Mouse (Mus musculus): ENCODE measurements around the gene Cfl1. TPM values are rescaled to one million over a fixed set of nuclear protein-coding genes. Genes with fewer than 3 reads are reported as not detected.

Cfl1 gene
- polyA plus RNA-seq (2012; rRNA removed), result 350 and 446 TPM in 2 replicates

DNA sequence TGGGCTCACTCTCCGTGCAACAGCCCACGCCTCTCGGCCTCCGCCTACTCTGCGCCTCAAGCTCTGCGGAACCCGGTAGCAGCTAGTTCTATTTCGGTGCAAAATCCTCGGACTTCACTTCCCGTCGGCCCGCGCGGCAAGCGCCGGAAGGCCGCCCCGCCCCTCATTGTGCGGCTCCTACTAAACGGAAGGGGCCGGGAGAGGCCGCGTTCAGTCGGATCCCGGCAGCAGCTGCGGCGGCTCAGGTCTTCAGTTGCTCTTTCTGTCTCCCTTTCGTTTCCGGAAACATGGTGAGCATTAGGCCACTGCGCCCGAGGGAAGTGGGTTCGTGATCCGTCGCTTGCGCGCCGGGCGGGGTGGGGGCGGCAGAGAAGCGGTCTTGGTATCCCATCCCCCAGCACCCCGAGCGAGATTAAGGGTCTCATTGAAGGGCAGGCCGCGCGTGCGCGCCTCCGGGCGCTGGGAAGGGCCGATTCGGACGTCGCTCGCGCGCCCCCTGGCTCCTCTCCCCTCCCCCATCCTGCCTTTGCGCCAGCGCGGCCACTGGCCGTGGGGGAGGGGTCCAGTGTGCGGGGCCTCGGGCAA lies at the start of gene Cfl1:
Gene Cfl1 (plus strand): TSS at position 143 of the 585 bp plus-strand sequence.

DNA sequence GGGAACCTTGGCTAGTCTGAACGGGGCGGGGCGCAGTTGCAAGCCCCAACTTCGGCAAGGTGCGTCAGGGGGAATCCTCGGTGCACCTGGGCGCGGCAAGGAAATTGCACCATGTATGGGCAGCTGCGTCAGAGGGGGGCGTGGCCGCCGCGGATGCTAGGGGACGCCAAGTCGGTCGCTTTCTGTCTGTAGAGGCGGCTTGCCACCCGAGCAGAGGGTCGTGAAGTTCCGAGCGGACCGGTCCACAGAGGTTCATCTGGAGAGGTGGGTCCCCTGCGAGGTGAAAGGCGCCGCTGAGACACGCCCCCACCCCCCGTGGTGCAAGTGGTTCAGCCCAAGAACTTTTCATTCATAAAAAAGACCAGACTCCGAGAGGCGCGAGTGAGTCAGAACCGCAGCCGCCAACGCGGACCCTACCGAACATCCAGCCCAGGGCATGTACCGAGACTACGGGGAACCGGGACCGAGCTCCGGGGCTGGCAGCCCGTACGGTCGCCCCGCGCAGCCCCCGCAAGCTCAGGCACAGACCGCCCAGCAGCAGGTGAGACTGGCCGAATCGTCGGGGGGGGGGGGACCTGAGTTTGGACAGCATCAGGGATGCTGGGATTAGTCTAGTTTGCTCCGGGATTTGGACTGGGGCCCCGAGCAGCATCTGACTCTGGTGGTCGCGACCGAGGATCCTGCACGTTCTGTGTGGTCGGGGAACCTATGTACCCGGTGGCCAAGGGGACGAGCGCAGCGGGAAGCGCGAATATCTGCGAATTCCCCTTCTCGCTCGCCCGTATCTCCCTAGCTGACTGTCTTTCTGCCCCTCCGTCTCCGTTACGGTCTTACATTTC lies 42.5 kb upstream of the Cfl1 start, which contains the start of gene Fosl1:
Gene Fosl1 (plus strand): TSS at position 33 of the 839 bp plus-strand sequence.

DNA sequence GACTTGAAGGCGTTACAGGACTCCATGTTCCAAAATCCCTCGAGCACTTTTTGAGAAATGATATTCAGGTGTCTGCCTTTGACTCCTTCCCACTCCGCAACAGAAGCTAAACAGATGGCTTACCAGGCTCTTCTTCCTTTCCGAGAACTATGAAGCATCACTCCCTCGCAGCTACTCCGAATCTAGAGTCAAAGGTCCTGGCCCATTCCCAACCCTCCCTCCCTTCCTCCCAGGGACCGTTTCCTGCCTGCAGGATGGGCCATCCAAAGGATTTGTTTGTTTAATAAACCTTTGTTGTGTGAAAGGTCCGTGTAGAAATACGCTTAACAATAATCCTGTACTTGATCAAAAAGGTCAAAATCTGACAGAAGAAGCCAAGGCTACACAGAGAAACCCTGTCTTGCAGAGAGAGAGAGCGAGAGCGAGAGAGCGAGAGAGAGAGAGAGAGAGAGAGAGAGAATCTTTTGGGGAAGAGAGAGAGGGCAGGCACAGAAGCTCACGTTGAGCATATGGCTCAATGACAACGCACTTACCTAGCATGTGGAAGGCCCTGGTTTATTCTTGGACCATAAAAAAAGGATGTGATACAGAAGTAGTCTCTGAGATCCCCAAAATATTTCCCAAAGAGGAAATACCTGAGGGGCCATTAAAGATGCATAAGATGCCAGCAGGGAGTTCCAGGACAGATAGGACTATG lies 32.4 kb upstream of the Cfl1 start, which contains the start of gene Ccdc85b:
Gene Ccdc85b (minus strand): TSS at position 149 of the 697 bp plus-strand sequence.

DNA sequence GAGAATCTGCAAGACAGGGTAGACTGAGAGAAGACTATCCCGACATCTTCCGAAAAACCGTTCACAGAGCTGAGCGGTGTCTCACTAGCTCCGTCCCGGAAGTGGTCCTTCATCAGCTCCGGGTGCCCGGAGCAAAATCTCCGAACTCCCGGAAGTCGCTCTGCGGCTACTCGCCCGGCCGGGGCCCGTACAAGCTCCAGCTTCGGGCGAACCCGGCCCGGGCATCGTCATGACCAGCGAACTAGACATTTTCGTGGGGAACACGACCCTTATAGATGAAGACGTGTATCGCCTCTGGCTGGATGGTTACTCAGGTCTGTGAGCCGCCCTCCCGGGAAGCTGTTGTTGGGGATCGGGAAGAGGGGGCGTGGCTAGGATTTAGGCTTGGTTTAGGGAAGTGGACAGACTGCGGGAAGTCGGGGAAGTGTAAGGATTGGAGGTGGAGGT lies 29.8 kb upstream of the Cfl1 start, which contains the start of gene Fibp:
Gene Fibp (plus strand): TSS at position 151 of the 447 bp plus-strand sequence.

DNA sequence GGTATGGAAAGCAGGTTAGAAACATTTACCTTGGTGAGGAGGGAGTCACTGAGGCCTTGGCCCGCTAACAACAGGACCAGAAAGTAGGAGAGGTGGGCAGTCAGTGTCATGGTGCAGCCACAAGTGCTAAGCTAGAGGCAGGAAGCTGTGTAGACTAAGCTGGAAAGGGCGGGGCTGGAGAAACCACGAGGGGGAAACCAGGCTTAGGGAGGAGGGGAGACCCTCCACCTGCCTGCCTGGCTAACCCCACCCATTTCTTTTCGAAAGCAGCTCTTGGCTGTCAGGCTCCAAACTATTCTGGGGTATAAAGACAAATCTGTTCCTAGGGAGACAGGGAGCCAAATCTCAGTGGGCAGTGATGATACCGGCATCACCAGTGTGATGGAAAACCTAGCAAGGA lies 21.9 kb upstream of the Cfl1 start, which contains the start of gene Ctsw:
Gene Ctsw (minus strand): TSS at position 134 of the 400 bp plus-strand sequence.

DNA sequence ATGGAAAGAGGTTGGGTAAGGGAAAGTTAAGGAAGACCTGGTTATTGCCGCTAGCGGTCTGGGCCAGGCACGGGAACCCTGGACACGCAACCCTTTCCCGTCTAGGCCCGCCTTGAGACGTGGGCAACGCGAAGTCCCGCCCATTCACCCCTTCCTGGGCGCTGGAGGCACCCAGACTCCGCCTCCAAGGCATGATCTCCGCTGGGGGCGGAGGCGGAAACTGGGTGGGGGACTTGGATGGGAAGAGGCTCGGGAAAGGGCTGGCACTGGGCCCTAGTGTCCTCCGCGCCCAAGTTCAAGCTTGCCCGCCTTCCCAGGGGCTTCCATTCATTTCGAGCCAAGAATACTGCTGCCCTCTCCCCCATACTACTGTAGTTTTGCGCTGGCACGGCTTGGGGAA lies 16.5 kb upstream of the Cfl1 start, which contains the start of gene Efemp2:
Gene Efemp2 (plus strand): TSS at position 235 of the 400 bp plus-strand sequence.

DNA sequence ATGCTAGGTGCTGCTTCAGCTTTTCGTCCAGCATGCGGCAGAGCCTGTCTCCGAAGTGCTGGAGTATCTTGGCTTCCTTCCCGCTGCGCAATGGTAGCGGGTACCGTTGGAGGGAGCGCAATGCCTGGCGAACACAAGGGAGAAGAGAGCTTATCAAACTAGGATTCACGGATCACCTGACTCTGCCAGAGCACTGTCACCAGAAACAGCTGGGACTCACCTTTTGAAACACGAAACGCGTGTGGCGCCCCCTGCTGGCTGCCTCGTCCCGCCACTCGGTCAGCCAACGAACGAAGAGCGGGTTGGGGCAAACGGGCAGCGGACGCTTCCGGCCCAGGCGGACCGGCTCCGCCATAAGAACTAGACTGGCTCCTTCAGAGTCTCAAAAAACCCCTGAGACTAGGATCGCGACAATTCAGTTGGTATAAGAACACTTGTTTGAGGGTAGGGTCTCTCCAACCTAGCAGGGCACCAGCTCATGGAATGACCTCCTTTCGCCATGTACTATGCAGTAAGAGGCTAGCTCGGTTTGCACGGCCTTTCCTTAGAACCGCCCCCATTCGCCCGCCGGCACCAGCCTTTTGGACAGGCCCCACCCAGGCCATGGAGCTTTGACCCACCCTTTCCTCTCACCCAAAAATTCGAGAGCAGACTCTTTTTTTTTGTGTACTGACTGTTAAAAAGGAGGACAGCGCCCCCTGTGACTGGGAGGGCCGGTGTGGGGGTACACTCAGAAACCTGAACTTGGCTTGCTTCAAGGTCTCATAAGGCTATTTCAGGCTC lies 2.3 kb upstream of the Cfl1 start, which contains the start of gene Mus81:
Gene Mus81 (minus strand): TSS at position 635 of the 783 bp plus-strand sequence.

DNA sequence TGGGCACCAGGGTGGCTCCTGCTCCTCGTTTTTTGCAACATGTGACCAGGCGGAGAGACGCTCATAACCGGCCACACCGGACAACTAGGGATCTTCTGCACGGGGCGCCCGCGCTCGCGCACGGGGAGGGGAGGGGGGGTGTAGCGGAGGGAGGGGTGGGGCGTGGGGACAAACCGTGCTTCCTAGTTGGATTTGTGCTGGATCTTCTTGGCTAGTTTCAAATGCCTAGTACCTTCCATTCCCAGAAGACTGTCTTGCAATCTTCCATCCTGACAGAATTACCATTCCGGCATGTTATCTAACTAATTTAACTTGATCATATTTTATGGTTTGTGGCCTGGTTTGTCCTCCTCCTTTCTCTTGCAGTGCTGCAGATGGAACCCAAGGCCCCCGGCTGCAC lies 13.4 kb downstream of the Cfl1 start, which contains the start of gene 1700020D05Rik:
Gene 1700020D05Rik (minus strand): TSS at position 101 of the 400 bp plus-strand sequence.

DNA sequence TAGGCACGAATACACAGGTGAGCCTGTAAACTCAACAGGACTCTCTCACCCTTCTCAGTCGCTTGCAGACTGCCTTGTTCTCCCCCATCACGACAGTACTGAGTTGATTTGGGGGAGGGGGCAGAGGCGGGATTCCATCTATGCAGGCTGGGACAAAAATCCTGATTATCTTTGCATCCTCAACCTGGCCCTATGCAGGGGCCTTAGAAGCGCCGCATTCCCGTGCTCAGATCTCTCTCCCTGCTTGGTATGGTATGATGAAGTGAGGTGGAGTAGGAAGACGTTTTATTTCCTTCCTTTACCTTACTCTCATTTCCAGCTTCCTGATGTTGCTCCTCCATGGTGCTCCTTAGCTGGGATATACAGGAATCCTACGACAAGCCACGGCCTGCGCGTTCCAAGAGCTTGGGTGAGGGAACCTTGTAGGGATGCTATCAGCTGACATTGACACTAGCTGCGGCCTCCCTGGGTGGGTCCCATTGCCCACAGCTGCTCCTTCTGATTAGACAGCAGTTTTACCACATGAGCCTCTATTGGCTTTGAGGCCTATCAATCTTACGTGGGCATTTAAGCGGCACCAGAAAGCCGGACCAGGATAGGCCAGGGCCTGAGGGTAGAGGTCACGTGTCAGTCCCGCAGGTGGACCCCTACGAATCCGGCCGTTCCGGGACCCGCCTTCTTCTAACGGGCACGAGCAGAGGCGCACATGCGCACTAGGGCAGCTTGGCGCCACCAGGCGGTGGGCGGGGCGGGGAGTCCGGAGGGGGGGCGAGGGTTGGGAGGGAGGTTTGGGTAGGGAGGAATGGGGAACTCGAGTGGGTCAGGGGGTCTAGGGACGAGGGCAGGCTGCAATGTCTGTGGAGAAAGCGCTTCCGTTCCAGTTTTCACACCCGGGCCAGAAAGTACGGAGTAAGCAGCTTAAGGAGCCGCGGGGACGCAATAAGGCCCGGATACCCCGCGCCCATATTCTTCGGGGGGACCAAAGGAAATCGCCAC lies 20.1 kb downstream of the Cfl1 start, which contains the start of gene Snx32:
Gene Snx32 (minus strand): TSS at position 508 of the 996 bp plus-strand sequence.

Other genes with a start within 250 kb of the Cfl1 start
- 12.2 and 14.3 TPM in 2 replicates for gene Pacs1, start 217.3 kb upstream of the Cfl1 start, polyA plus RNA-seq (2012; rRNA removed)
- 98.0 and 109 TPM in 2 replicates for gene Sf3b2, start 195.0 kb upstream of the Cfl1 start, polyA plus RNA-seq (2012; rRNA removed)
- 0.16 and 0.31 TPM in 2 replicates for gene Gal3st3, start 192.1 kb upstream of the Cfl1 start, polyA plus RNA-seq (2012; rRNA removed)
- gene Catsper1, start 154.7 kb upstream of the Cfl1 start, polyA plus RNA-seq (2012; rRNA removed), result not detected in 2 replicates
- 7.1 and 14.1 TPM in 2 replicates for gene Cst6, start 140.9 kb upstream of the Cfl1 start, polyA plus RNA-seq (2012; rRNA removed)
- gene Eif1ad, start 123.7 kb upstream of the Cfl1 start, polyA plus RNA-seq (2012; rRNA removed), result 19.8 and 21.3 TPM in 2 replicates
- 71.2 and 91.0 TPM in 2 replicates for gene Banf1, start 123.3 kb upstream of the Cfl1 start, polyA plus RNA-seq (2012; rRNA removed)
- 15.2 and 19.0 TPM in 2 replicates for gene Sart1, start 101.8 kb upstream of the Cfl1 start, polyA plus RNA-seq (2012; rRNA removed)
- gene Tsga10ip, start 87.9 kb upstream of the Cfl1 start, polyA plus RNA-seq (2012; rRNA removed), result 0.33 and 1.9 TPM in 2 replicates
- gene Drap1, start 65.5 kb upstream of the Cfl1 start, polyA plus RNA-seq (2012; rRNA removed), result 95.7 and 96.8 TPM in 2 replicates
- 85.1 and 96.6 TPM in 2 replicates for gene AI837181, start 65.3 kb upstream of the Cfl1 start, polyA plus RNA-seq (2012; rRNA removed)
- gene Fosl1, start 42.9 kb upstream of the Cfl1 start, polyA plus RNA-seq (2012; rRNA removed), result 1.3 and 4.0 TPM in 2 replicates
- gene Ccdc85b, start 32.6 kb upstream of the Cfl1 start, polyA plus RNA-seq (2012; rRNA removed), result 10.3 and 10.6 TPM in 2 replicates
- gene Fibp, start 29.8 kb upstream of the Cfl1 start, polyA plus RNA-seq (2012; rRNA removed), result 124 and 150 TPM in 2 replicates
- 2.0 and 3.5 TPM in 2 replicates for gene Ctsw, start 21.9 kb upstream of the Cfl1 start, polyA plus RNA-seq (2012; rRNA removed)
- gene Efemp2, start 16.5 kb upstream of the Cfl1 start, polyA plus RNA-seq (2012; rRNA removed), result 52.6 and 58.6 TPM in 2 replicates
- 31.9 and 38.6 TPM in 2 replicates for gene Mus81, start 2.1 kb upstream of the Cfl1 start, polyA plus RNA-seq (2012; rRNA removed)
- gene 1700020D05Rik, start 13.3 kb downstream of the Cfl1 start, polyA plus RNA-seq (2012; rRNA removed), result 0.30 and 0.34 TPM in 2 replicates
- 4.2 and 4.4 TPM in 2 replicates for gene Snx32, start 20.1 kb downstream of the Cfl1 start, polyA plus RNA-seq (2012; rRNA removed)
- gene Ovol1, start 70.2 kb downstream of the Cfl1 start, polyA plus RNA-seq (2012; rRNA removed), result 23.0 and 29.1 TPM in 2 replicates
- 18.2 and 20.7 TPM in 2 replicates for gene Ap5b1, start 77.6 kb downstream of the Cfl1 start, polyA plus RNA-seq (2012; rRNA removed)
- gene Rnaseh2c, start 111.4 kb downstream of the Cfl1 start, polyA plus RNA-seq (2012; rRNA removed), result 40.4 and 56.8 TPM in 2 replicates
- 45.6 and 50.6 TPM in 2 replicates for gene Kat5, start 119.8 kb downstream of the Cfl1 start, polyA plus RNA-seq (2012; rRNA removed)
- 61.1 and 66.8 TPM in 2 replicates for gene Rela, start 147.0 kb downstream of the Cfl1 start, polyA plus RNA-seq (2012; rRNA removed)
- 52.0 and 56.1 TPM in 2 replicates for gene Sipa1, start 173.3 kb downstream of the Cfl1 start, polyA plus RNA-seq (2012; rRNA removed)
- 116 and 122 TPM in 2 replicates for gene Map3k11, start 198.3 kb downstream of the Cfl1 start, polyA plus RNA-seq (2012; rRNA removed)
- gene Pcnx3, start 198.5 kb downstream of the Cfl1 start, polyA plus RNA-seq (2012; rRNA removed), result 206 and 220 TPM in 2 replicates
- 0.90 and 1.1 TPM in 2 replicates for gene Kcnk7, start 213.9 kb downstream of the Cfl1 start, polyA plus RNA-seq (2012; rRNA removed)
- gene Ehbp1l1, start 235.9 kb downstream of the Cfl1 start, polyA plus RNA-seq (2012; rRNA removed), result 82.2 and 84.7 TPM in 2 replicates
- 138 and 150 TPM in 2 replicates for gene Fam89b, start 239.2 kb downstream of the Cfl1 start, polyA plus RNA-seq (2012; rRNA removed)

All from colon, adult 2 months (tissue).